Mouse (Mus musculus): ENCODE data around the gene Zyg11a. TPM values are rescaled to one million over a fixed set of nuclear protein-coding genes. Genes with fewer than 3 reads are reported as not detected.
A peak's percentile ranks its signal among the peaks of the same experiment; 100 is the strongest.

The Zyg11a gene
- polyA plus RNA-seq, 1 experiment from 2014 or later = 0.14 TPM

DNA sequence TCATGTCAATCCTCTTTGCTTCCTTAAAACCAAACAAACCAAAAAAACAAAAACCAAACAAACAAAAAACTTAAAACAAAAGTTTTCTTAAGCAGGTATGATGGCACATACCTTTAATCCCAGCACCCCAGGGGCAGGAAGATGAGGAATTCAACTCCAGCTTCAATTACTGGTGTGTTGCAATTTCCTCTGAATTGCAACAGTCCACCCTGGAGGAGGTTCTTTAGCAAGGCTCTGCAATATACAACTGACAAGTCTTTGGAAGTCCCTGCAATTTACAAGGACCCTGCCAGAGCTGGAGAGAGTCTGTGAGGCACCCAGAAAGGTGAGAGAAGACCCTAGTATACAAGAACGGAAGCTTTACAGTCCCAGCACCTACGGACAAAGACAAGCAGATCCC, 4.8 kb downstream of the Zyg11a start:
- no peaks in the 10 kb centered on the region for H3K36me3 ChIP-seq (ENCODE audit: control insufficient read depth, insufficient read depth, low read length)
- no peak overlapping the region for H3K27ac ChIP-seq (ENCODE audit: low read length)
- H3K9ac ChIP-seq (ENCODE audit: low read length) = no peak overlapping the region
- ATAC-seq (ENCODE audit: low read depth) = no peak
- peaks cover 13% of the 10 kb centered on the region; the same call in 1 of the 2 replicates for H3K27me3 ChIP-seq (ENCODE audit: control insufficient read depth, insufficient read depth, low read depth, low read length)
- peaks cover 3% of the 10 kb centered on the region; the same call in 1 of the 2 replicates for H3K4me1 ChIP-seq (replicated peaks; ENCODE audit: control insufficient read depth, insufficient read depth, low read length)
- H3K9me3 ChIP-seq (ENCODE audit: control insufficient read depth, low read length) = no peaks in the 10 kb centered on the region
- H3K4me3 ChIP-seq (ENCODE audit: low read length) = no peak overlapping the region
- 78% methylated on average over 2 of the region's 2 CpGs for WGBS
- no peak overlapping the region for H3K4me2 ChIP-seq (ENCODE audit: low read depth, low read length)

DNA sequence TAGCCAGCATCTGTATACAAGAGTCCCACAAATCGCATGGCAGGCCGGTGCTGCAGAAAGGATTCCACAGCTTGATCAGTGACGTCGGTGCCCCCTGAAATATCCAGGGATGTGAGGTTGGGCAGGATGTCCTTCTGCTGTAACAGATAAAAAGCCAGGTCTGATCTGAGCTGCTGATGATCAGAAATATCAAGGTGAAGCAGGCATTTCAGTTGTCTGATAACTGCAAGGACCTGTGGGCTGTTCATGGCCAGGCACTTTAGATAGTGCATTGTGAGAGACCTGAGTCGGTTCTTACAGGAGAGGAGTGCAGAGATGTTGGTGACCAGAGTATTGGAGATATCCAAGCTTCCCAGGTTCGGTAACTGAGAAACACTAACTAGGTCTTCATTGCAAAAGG, 13.2 kb downstream of the Zyg11a start:
- Histone ChIP-seq H3K36me3 (ENCODE audit: control insufficient read depth, insufficient read depth, low read length) (no peaks in the 10 kb centered on the region), H3K4me1 (replicated peaks; ENCODE audit: control insufficient read depth, insufficient read depth, low read length) (no peaks in the 10 kb centered on the region), H3K4me2 (ENCODE audit: low read depth, low read length) (no peak overlapping the region), H3K27me3 (ENCODE audit: control insufficient read depth, insufficient read depth, low read depth, low read length) (no peaks in the 10 kb centered on the region), H3K9ac (ENCODE audit: low read length) (no peak overlapping the region), H3K9me3 (ENCODE audit: control insufficient read depth, low read length) (no peaks in the 10 kb centered on the region), H3K4me3 (ENCODE audit: low read length) (no peak overlapping the region), H3K27ac (ENCODE audit: low read length) (no peak overlapping the region)
- 80% methylated on average over 6 of the region's 6 CpGs for WGBS
- ATAC-seq (ENCODE audit: low read depth) = no peak

DNA sequence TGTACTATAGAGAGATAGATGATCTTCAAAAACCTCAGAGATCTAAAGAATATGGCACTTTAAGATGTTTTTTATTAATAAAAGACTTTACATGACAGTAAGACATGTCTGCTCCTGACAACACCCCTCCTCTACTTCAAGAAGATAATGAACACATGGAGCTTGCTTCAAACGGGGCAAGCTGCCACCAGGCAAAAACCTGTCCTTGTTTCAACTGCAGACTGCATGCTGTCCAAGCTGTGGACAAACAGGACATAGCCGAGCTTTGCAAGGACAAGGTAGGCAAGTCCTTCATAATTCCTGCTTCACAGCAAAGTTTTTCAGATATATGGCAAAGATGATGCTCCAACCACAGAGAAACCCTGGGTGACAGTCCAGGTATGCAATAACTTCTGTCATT, 18.6 kb downstream of the Zyg11a start:
- H3K9me3 ChIP-seq (ENCODE audit: control insufficient read depth, low read length) = no peaks in the 10 kb centered on the region
- no peaks in the 10 kb centered on the region for H3K36me3 ChIP-seq (ENCODE audit: control insufficient read depth, insufficient read depth, low read length)
- H3K27ac ChIP-seq (ENCODE audit: low read length) = no peak overlapping the region
- H3K4me3 ChIP-seq (ENCODE audit: low read length) = no peak overlapping the region
- ATAC-seq (ENCODE audit: low read depth) = no peak
- no peak overlapping the region for H3K4me2 ChIP-seq (ENCODE audit: low read depth, low read length)
- WGBS = 56% methylated on average over 2 of the region's 2 CpGs
- no peaks in the 10 kb centered on the region for H3K27me3 ChIP-seq (ENCODE audit: control insufficient read depth, insufficient read depth, low read depth, low read length)
- no peaks in the 10 kb centered on the region for H3K4me1 ChIP-seq (replicated peaks; ENCODE audit: control insufficient read depth, insufficient read depth, low read length)
- H3K9ac ChIP-seq (ENCODE audit: low read length) = no peak overlapping the region

DNA sequence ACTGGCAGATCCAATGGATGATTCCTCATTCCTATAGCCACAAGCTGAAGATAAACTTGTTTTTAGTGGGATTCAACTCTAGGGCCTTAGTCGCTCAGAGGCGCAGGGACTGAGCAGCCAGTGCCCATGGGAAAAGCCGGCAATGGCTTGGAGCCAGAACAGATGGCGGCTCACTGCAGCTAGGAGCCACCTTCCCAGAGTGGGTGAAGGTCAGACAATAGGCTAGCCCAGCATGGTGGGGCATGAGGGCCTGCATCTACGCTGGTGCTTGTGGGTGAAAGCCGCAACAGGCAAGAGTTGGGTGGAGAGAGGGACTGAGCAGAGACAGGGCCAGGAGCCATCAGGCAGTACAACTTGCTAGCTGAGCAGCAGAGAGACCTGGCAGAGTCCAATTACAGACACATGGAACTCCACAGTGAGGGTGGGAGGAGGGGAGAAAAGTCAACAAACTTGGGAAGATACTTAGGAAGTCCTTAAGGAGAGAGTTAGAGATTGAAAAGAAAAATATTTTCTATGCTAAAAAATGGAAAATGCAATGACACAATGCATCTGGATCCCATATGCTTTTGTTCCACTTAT, 21.5 kb downstream of the Zyg11a start:
- Histone ChIP-seq H3K27me3 (ENCODE audit: control insufficient read depth, insufficient read depth, low read depth, low read length) (no peaks in the 10 kb centered on the region), H3K4me2 (ENCODE audit: low read depth, low read length) (no peak overlapping the region), H3K4me3 (ENCODE audit: low read length) (no peak overlapping the region), H3K36me3 (ENCODE audit: control insufficient read depth, insufficient read depth, low read length) (no peaks in the 10 kb centered on the region), H3K4me1 (replicated peaks; ENCODE audit: control insufficient read depth, insufficient read depth, low read length) (no peaks in the 10 kb centered on the region), H3K9ac (ENCODE audit: low read length) (no peak overlapping the region), H3K9me3 (ENCODE audit: control insufficient read depth, low read length) (no peaks in the 10 kb centered on the region), H3K27ac (ENCODE audit: low read length) (no peak overlapping the region)
- 52% methylated on average over 6 of the region's 6 CpGs for WGBS
- no peak for ATAC-seq (ENCODE audit: low read depth)

DNA sequence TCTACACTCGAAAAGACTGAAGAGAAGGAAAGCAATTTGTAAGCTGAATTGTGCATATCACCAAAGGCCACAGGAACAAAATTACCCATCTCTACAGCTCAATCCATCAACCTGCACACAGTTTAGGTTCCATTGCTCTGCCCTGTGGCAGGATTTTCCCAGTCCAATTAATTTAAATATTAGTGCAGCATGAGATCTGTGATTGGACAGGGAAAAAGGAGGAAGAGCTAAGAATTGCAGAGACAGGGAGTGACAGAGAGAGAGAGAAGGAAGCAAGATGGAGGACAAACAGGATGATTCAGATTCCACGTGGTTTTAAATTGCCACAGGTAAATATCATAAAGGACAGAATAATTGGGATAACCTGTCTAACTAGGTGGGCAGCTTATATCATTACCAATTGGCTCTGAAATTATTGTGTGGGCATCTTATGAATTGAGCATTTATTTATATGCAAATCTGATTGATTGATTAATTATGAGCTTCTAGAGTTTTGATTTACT, 25.0 kb downstream of the Zyg11a start:
- no peaks in the 10 kb centered on the region for H3K36me3 ChIP-seq (ENCODE audit: control insufficient read depth, insufficient read depth, low read length)
- H3K9me3 ChIP-seq (ENCODE audit: control insufficient read depth, low read length) = no peaks in the 10 kb centered on the region
- no peak for ATAC-seq (ENCODE audit: low read depth)
- H3K27ac ChIP-seq (ENCODE audit: low read length) = no peak overlapping the region
- no peaks in the 10 kb centered on the region for H3K4me1 ChIP-seq (replicated peaks; ENCODE audit: control insufficient read depth, insufficient read depth, low read length)
- H3K27me3 ChIP-seq (ENCODE audit: control insufficient read depth, insufficient read depth, low read depth, low read length) = no peaks in the 10 kb centered on the region
- no peak overlapping the region for H3K4me3 ChIP-seq (ENCODE audit: low read length)
- H3K4me2 ChIP-seq (ENCODE audit: low read depth, low read length) = no peak overlapping the region
- H3K9ac ChIP-seq (ENCODE audit: low read length) = no peak overlapping the region
- WGBS = 53% methylated on average over 2 of the region's 2 CpGs

DNA sequence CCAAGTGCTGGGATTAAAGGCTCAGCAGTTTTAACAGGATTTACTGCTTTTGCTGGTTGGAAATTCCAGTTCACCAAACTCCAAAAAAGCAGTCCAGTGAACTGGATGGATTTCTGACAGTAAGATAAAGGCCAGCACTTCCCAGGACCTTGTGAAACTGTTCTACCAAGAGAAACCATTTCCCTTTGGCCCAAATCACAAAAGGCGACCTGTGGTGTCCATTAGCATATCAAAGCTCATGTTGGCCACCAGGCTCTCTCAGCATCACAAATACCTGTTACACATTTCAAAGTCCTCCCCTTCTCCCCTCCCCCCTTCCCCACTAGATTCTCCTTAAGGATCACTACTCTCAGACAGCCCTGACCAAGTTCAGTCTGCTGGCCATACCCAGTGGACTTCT, 35.6 kb downstream of the Zyg11a start:
- Histone ChIP-seq H3K36me3 (ENCODE audit: control insufficient read depth, insufficient read depth, low read length) (peaks cover 1% of the 10 kb centered on the region; the same call in 1 of the 2 replicates), H3K4me2 (ENCODE audit: low read depth, low read length) (no peak overlapping the region), H3K9ac (ENCODE audit: low read length) (no peak overlapping the region), H3K4me3 (ENCODE audit: low read length) (no peak overlapping the region), H3K27ac (ENCODE audit: low read length) (no peak overlapping the region), H3K9me3 (ENCODE audit: control insufficient read depth, low read length) (no peaks in the 10 kb centered on the region), H3K4me1 (replicated peaks; ENCODE audit: control insufficient read depth, insufficient read depth, low read length) (no peaks in the 10 kb centered on the region), H3K27me3 (ENCODE audit: control insufficient read depth, insufficient read depth, low read depth, low read length) (no peaks in the 10 kb centered on the region)
- ATAC-seq (ENCODE audit: low read depth) = no peak
- WGBS = 55% methylated on average over 1 of the region's 1 CpGs

DNA sequence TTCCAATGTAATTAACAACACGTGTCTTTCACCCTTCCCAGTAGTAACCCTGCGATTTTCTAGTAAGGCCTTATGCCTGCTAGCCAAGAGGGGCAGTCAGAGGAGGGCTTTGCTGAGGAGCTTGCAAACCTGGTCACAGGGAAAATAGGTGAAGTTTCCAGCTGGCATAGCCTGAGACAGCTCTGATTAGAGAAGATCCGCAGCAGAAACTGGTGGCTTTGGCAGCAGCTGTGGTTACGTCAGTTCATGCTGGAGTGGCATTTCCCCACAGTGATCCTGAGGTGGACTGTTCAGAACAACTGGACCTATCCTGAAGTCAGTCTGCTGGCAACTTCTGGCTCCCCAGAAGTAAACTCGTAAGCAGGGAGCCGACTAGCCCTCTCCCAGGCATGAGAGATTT, 49.8 kb downstream of the Zyg11a start:
- Histone ChIP-seq H3K36me3 (ENCODE audit: control insufficient read depth, insufficient read depth, low read length) (peaks cover 3% of the 10 kb centered on the region), H3K9me3 (ENCODE audit: control insufficient read depth, low read length) (no peaks in the 10 kb centered on the region), H3K4me3 (ENCODE audit: low read length) (no peak overlapping the region), H3K27me3 (ENCODE audit: control insufficient read depth, insufficient read depth, low read depth, low read length) (no peaks in the 10 kb centered on the region), H3K9ac (ENCODE audit: low read length) (no peak overlapping the region), H3K4me2 (ENCODE audit: low read depth, low read length) (no peak overlapping the region), H3K27ac (ENCODE audit: low read length) (no peak overlapping the region), H3K4me1 (replicated peaks; ENCODE audit: control insufficient read depth, insufficient read depth, low read length) (peaks cover 3% of the 10 kb centered on the region; the same call in 1 of the 2 replicates)
- 72% methylated on average over 6 of the region's 6 CpGs for WGBS
- no peak for ATAC-seq (ENCODE audit: low read depth)

DNA sequence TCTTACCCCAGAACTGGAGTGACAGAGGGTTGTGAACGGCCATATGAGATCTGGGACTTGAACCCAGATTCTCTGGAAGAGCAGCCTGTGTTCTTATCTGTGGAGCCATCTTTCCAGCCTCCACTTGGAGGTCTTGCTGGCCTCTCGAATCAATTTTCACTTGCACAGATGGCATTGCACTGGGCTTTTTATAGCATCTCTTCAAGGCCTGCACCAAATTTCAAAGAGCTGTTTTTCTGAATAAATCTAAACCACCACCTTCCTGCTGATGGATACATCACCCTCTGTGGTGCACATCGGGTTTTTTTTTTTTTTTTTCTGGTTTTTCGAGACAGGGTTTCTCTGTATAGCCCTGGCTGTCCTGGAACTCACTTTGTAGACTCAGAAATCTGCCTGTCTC, 51.0 kb downstream of the Zyg11a start:
- no peak for ATAC-seq (ENCODE audit: low read depth)
- Histone ChIP-seq H3K9me3 (ENCODE audit: control insufficient read depth, low read length) (no peaks in the 10 kb centered on the region), H3K36me3 (ENCODE audit: control insufficient read depth, insufficient read depth, low read length) (peaks cover 3% of the 10 kb centered on the region), H3K4me2 (ENCODE audit: low read depth, low read length) (no peak overlapping the region), H3K9ac (ENCODE audit: low read length) (no peak overlapping the region), H3K4me1 (replicated peaks; ENCODE audit: control insufficient read depth, insufficient read depth, low read length) (peaks cover 3% of the 10 kb centered on the region; the same call in 1 of the 2 replicates), H3K27me3 (ENCODE audit: control insufficient read depth, insufficient read depth, low read depth, low read length) (no peaks in the 10 kb centered on the region), H3K27ac (ENCODE audit: low read length) (no peak overlapping the region), H3K4me3 (ENCODE audit: low read length) (no peak overlapping the region)
- 68% methylated on average over 4 of the region's 4 CpGs for WGBS

DNA sequence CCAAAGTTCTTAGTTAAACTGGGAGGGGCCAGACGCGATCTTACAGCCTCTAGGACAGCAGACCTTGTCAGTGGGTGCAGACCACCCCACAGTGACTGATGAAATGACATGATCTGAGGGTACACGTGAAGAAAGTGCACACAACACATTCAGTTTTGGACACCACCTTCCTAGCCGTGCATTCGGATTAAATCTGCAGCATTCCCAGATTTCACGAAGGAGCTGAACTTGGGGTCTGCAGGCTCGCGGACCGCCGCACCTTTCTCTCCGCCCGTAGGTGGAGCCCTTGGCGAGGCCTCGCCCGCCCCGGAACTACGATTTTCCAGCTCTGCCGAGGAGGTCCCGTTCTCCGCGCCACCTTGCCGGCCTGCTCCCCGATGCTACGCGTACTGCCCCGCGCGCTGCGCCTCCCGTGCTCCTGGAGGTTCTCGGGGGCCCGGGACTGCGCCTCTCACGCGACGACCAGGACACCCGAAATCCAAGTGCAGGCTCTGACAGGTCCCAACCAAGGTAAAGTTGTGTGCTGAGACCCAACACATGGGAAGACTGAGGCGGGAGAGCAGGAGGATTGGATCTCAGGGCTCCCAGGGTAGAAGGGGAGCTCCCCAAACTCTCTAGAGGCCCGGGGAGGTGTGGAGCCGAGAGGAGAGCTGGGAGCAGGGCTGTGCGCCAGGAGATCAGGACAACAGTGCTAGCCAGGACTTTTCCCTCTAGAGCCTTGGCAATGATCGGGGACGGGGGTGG, 52.5 kb downstream of the Zyg11a start, which contains the start of gene Echdc2:
Gene Echdc2, plus strand, starts transcription at position 286 of the 744 bp plus-strand sequence.
- Histone ChIP-seq H3K36me3 (ENCODE audit: control insufficient read depth, insufficient read depth, low read length) (no peaks in the 10 kb centered on the region), H3K9ac (ENCODE audit: low read length) (peak within 1 kb of the TSS; percentile 73), H3K27me3 (ENCODE audit: control insufficient read depth, insufficient read depth, low read depth, low read length) (no peaks in the 10 kb centered on the region), H3K4me3 (ENCODE audit: low read length) (peak within 1 kb of the TSS; percentile 68), H3K4me2 (ENCODE audit: low read depth, low read length) (peak within 1 kb of the TSS; percentile 77), H3K9me3 (ENCODE audit: control insufficient read depth, low read length) (no peaks in the 10 kb centered on the region), H3K4me1 (replicated peaks; ENCODE audit: control insufficient read depth, insufficient read depth, low read length) (peaks cover 3% of the 10 kb centered on the region; the same call in 1 of the 2 replicates), H3K27ac (ENCODE audit: low read length) (no peak within 1 kb of the TSS)
- under 1% methylated on average over 43 of the region's 43 CpGs for WGBS
- peak; percentile 78 for ATAC-seq (ENCODE audit: low read depth)

Data from lung, embryonic 16.5 days (tissue).